Mouse (Mus musculus): ENCODE results near the gene Tcf15. TPM values are rescaled to one million over a fixed set of nuclear protein-coding genes. Genes with fewer than 3 reads are reported as not detected.

The Tcf15 gene
- 3.0 and 5.0 TPM in 2 replicates for polyA plus RNA-seq (2015; fragmentation: Nextera tagmentation; extraction: Ambion mirVana)

GRCm38 (mm10) chr2:152143279-152144157, at the start of gene Tcf15:
TSS of gene Tcf15 (plus strand) at chr2:152143561.

GRCm38 (mm10) chr2:152105318-152106224, 37.8 kb upstream of the Tcf15 start, which contains the start of gene Srxn1:
TSS of gene Srxn1 (plus strand) at chr2:152105516.

Other genes with a start within 250 kb of the Tcf15 start
- gene Angpt4, start 232.4 kb upstream of the Tcf15 start, polyA plus RNA-seq (2015; fragmentation: Nextera tagmentation; extraction: Ambion mirVana) = 0.65 and 1.2 TPM in 2 replicates
- 10.9 and 14.3 TPM in 2 replicates for gene Fam110a, start 163.3 kb upstream of the Tcf15 start, polyA plus RNA-seq (2015; fragmentation: Nextera tagmentation; extraction: Ambion mirVana)
- 1.5 and 2.1 TPM in 2 replicates for gene Slc52a3, start 147.1 kb upstream of the Tcf15 start, polyA plus RNA-seq (2015; fragmentation: Nextera tagmentation; extraction: Ambion mirVana)
- 0.18 and 0.44 TPM in 2 replicates for gene Scrt2, start 62.0 kb upstream of the Tcf15 start, polyA plus RNA-seq (2015; fragmentation: Nextera tagmentation; extraction: Ambion mirVana)
- gene Srxn1, start 38.0 kb upstream of the Tcf15 start, polyA plus RNA-seq (2015; fragmentation: Nextera tagmentation; extraction: Ambion mirVana) = 21.9 and 40.2 TPM in 2 replicates
- 43.2 and 64.4 TPM in 2 replicates for gene Csnk2a1, start 83.3 kb downstream of the Tcf15 start, polyA plus RNA-seq (2015; fragmentation: Nextera tagmentation; extraction: Ambion mirVana)
- 26.9 and 42.2 TPM in 2 replicates for gene Tbc1d20, start 150.3 kb downstream of the Tcf15 start, polyA plus RNA-seq (2015; fragmentation: Nextera tagmentation; extraction: Ambion mirVana)
- 63.0 and 98.2 TPM in 2 replicates for gene Rbck1, start 189.1 kb downstream of the Tcf15 start, polyA plus RNA-seq (2015; fragmentation: Nextera tagmentation; extraction: Ambion mirVana)
- 3.7 and 7.3 TPM in 2 replicates for gene Trib3, start 200.5 kb downstream of the Tcf15 start, polyA plus RNA-seq (2015; fragmentation: Nextera tagmentation; extraction: Ambion mirVana)
- 7.9 and 13.9 TPM in 2 replicates for gene Nrsn2, start 233.1 kb downstream of the Tcf15 start, polyA plus RNA-seq (2015; fragmentation: Nextera tagmentation; extraction: Ambion mirVana)

Measured in adrenal gland, postnatal 0 days (tissue).